Mouse (Mus musculus) intestine, embryonic 15.5 days (tissue): ENCODE data around the gene Blvra. TPM values are rescaled to one million over a fixed set of nuclear protein-coding genes. Genes with fewer than 3 reads are reported as not detected.

Experiments
- ATAC-seq: fragments of 200-750 bp; cut with Nextera tagmentation; 2 replicates; pipeline ENCODE4 v1.8.0; 2017; ENCODE audit warnings: moderate TSS enrichment, moderate library complexity
- H3K27ac ChIP-seq: fragments of 300-500 bp; sonication (generic); 2 replicates; pipeline ENCODE4 v1.5.1; 2015; ENCODE audit warnings: mild to moderate bottlenecking, inconsistent platforms
- H3K27me3 ChIP-seq: fragments of 300-500 bp; sonication (generic); replicated peaks from 2 replicates; pipeline ENCODE4 v1.6.1; 2015; ENCODE audit warnings: inconsistent platforms
- H3K36me3 ChIP-seq: fragments of 300-500 bp; sonication (generic); 2 replicates; pipeline ENCODE4 v1.6.1; 2015; ENCODE audit warnings: inconsistent platforms
- H3K4me1 ChIP-seq: fragments of 300-500 bp; sonication (generic); replicated peaks from 2 replicates; pipeline ENCODE4 v1.6.1; 2015; ENCODE audit warnings: inconsistent platforms
- H3K4me2 ChIP-seq: fragments of 300-500 bp; sonication (generic); replicated peaks from 2 replicates; pipeline ENCODE4 v1.6.1; 2015; ENCODE audit warnings: mild to moderate bottlenecking, inconsistent platforms
- H3K4me3 ChIP-seq: fragments of 300-500 bp; sonication (generic); replicated peaks from 2 replicates; pipeline ENCODE4 v1.5.1; 2015; ENCODE audit warnings: inconsistent platforms
- H3K9ac ChIP-seq: fragments of 300-500 bp; sonication (generic); 2 replicates; pipeline ENCODE4 v1.6.1; 2015; ENCODE audit warnings: inconsistent platforms
- H3K9me3 ChIP-seq: fragments of 300-500 bp; sonication (generic); 2 replicates; pipeline ENCODE4 v1.6.1; 2016; ENCODE audit warnings: inconsistent platforms
- WGBS: fragments of 180-500 bp; shearing (Covaris S2); methylation state at CpG from one replicate; pipeline ENCODE4 v1.1.7; 2015; 5-methylcytosine and 5-hydroxymethylcytosine counted together
- polyA plus RNA-seq: library from polyadenylated mRNA; unstranded; fragments of >200 nt; fragmentation: Nextera tagmentation; extraction: Ambion mirVana; gene quantifications from 2 replicates; pipeline ENCODE4 v1.2.1, GENCODE M21; 2015

Blvra gene
- polyA plus RNA-seq, 1 experiment from 2014 or later = 63.2 TPM

DNA sequence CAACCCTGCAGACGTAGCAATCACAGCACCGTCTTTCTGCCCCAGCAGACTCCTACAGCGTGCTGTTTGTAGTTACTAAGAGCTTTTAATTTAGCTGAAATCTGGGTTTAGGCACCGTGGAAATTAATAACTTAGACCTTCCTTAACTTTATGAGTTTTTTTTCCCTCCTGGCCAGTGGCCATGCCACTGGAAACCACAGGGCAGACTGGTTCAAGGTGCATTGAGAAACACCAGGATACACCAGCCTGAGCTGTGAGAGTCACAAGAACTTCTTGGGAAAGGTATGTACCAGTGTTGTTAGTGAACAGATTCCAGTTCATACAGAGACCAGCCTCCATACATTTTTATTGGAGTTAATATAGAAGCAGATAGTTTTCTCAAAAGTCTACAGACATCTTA lies 68.0 kb downstream of the Blvra start:
- Histone ChIP-seq H3K36me3 (peaks cover 15% of the 10 kb centered on the region; the same call in 1 of the 2 replicates), H3K4me2 (no peak overlapping the region), H3K4me1 (peaks cover 20% of the 10 kb centered on the region), H3K27ac (no peak overlapping the region), H3K9ac (no peak overlapping the region), H3K27me3 (no peaks in the 10 kb centered on the region), H3K9me3 (no peaks in the 10 kb centered on the region), H3K4me3 (no peak overlapping the region)
- 81% methylated on average over 4 of the region's 4 CpGs for WGBS
- ATAC-seq = no peak

DNA sequence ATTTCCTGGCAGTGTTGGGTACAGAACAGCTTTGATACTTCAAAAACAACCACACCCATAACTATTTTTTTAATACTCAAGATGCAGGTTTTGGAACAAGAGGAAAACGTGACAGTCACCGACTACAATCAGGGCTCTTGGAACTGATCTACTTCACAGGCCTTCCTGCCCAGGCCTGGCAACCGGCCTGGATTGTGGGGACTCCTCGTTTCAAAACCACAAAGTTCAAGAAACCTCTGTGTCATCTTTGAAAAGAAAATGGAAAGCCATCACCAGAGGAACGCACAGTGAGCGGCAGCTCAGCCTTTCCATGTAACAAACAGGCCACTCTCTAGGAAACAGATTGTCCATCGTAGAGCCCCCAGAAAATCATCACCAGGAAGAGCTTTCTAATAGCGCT lies 68.6 kb downstream of the Blvra start:
- Histone ChIP-seq H3K4me3 (no peak overlapping the region), H3K27ac (no peak overlapping the region), H3K9me3 (no peaks in the 10 kb centered on the region), H3K9ac (no peak overlapping the region), H3K4me2 (no peak overlapping the region), H3K27me3 (no peaks in the 10 kb centered on the region), H3K36me3 (peaks cover 15% of the 10 kb centered on the region; the same call in 1 of the 2 replicates), H3K4me1 (peaks cover 23% of the 10 kb centered on the region)
- no peak for ATAC-seq
- 93% methylated on average over 8 of the region's 8 CpGs for WGBS

DNA sequence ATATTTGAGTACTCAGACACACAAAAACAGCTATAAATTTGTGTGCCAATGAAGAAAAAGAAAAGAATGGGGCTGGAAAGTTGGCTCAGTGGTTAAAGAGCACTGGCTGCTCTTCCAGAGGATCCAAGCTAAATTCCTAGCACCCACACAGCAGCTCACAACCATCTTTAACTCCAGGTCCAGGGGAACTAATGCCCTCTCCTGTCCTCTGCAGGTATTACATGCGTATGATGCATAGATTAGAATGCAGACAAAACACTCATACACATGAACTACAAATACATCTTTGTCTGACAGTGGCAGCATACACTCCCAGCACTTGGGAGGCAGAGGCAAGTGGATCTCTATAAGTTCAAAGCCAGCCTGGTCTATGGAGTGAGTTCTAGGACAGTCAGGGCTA lies 69.1 kb downstream of the Blvra start:
- ATAC-seq = no peak

DNA sequence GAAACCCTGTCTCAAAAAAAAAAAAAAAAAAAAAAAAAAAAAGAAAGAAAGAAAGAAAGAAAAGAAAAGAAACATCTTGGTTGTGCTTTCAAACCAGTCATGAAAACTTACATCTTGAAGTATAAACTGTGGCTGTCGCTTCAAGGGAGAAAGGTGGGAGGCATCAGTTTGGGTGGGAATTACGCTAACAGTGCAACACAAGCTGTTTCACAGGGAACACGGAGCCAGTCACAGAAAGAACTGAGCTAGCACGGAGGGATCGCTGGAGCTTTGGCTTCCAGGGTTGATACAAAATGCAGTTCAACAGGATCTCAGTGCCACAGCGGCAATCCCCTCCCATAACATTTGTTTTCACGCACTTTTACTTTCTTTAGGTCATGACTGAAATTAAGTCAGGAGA lies 69.5 kb downstream of the Blvra start:
- peaks cover 23% of the 10 kb centered on the region for H3K4me1 ChIP-seq
- H3K4me2 ChIP-seq = no peak overlapping the region
- H3K4me3 ChIP-seq = no peak overlapping the region
- WGBS = 94% methylated on average over 7 of the region's 7 CpGs
- H3K9ac ChIP-seq = no peak overlapping the region
- no peak overlapping the region for H3K27ac ChIP-seq
- peaks cover 15% of the 10 kb centered on the region; the same call in 1 of the 2 replicates for H3K36me3 ChIP-seq
- ATAC-seq = no peak
- H3K9me3 ChIP-seq = no peaks in the 10 kb centered on the region
- H3K27me3 ChIP-seq = no peaks in the 10 kb centered on the region

More for the DNA sequence above, 69.1 kb downstream of the Blvra start:
- Histone ChIP-seq H3K4me2 (no peak overlapping the region), H3K4me3 (no peak overlapping the region), H3K36me3 (peaks cover 15% of the 10 kb centered on the region; the same call in 1 of the 2 replicates), H3K4me1 (peaks cover 23% of the 10 kb centered on the region), H3K27me3 (no peaks in the 10 kb centered on the region), H3K9ac (no peak overlapping the region), H3K9me3 (no peaks in the 10 kb centered on the region), H3K27ac (no peak overlapping the region)
- 100% methylated on average over 1 of the region's 1 CpGs for WGBS

DNA sequence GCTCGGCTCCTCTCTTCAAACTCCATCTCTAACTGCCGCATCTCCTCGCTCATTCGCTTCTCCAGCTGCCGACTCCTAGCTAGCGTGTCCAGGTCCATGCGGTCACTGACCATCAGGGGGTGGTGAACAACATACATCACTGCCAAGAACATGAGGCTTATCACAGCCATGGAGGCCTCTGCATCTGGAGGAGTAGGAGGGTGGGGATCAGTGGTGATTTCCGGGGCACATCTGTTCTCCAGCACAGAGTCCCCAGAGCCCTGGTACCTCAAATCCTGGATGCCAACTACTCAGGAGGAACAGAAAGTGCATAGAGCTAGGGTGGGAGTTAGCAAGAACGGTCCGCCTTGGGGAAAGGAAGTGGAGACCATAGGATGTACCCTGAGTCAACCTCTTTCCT lies 71.6 kb downstream of the Blvra start:
- Histone ChIP-seq H3K36me3 (peaks cover 15% of the 10 kb centered on the region; the same call in 1 of the 2 replicates), H3K27ac (no peak overlapping the region), H3K4me1 (peaks cover 20% of the 10 kb centered on the region), H3K4me2 (peak overlapping the region; percentile 66), H3K27me3 (no peaks in the 10 kb centered on the region), H3K9me3 (no peaks in the 10 kb centered on the region), H3K9ac (no peak overlapping the region), H3K4me3 (peak overlapping the region; percentile 56; the same call in 1 of the 2 replicates)
- no peak for ATAC-seq
- WGBS = 87% methylated on average over 10 of the region's 10 CpGs

DNA sequence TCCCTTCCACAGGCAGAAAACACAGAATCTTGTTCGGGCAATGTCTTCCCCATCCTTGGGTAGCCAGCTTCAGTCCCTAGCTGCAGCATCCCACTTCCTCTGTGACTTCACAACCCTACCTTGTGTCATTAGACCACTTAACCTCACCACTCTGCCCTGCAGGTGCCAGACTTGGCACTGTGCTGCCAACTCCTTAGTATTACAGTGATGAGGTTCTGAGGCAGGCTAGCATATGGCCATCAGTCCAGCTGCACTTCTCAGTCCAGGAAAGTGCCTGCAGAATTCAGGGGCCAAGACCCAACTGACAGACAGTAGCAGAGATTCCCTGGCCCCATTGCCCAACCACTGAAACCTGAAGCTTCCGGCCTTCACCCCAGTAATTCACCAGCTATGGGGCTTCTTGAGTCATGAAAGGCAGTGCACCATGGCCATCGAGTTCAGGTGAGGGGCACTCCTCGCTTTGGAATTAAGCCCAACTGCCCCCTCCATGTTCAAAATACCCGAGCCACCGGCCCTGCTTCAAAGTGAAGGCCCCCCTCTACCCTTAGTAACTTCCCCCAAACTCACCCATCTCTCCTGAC lies 72.2 kb downstream of the Blvra start:
- peak overlapping the region; percentile 63 for H3K9ac ChIP-seq
- peak; percentile 32 for ATAC-seq
- 13% methylated on average over 6 of the region's 6 CpGs for WGBS
- peak overlapping the region; percentile 56 for H3K4me3 ChIP-seq
- no peaks in the 10 kb centered on the region for H3K9me3 ChIP-seq
- H3K4me1 ChIP-seq = peaks cover 18% of the 10 kb centered on the region
- H3K36me3 ChIP-seq = peaks cover 15% of the 10 kb centered on the region; the same call in 1 of the 2 replicates
- H3K27ac ChIP-seq = no peak overlapping the region
- H3K4me2 ChIP-seq = peak overlapping the region; percentile 66
- H3K27me3 ChIP-seq = no peaks in the 10 kb centered on the region

DNA sequence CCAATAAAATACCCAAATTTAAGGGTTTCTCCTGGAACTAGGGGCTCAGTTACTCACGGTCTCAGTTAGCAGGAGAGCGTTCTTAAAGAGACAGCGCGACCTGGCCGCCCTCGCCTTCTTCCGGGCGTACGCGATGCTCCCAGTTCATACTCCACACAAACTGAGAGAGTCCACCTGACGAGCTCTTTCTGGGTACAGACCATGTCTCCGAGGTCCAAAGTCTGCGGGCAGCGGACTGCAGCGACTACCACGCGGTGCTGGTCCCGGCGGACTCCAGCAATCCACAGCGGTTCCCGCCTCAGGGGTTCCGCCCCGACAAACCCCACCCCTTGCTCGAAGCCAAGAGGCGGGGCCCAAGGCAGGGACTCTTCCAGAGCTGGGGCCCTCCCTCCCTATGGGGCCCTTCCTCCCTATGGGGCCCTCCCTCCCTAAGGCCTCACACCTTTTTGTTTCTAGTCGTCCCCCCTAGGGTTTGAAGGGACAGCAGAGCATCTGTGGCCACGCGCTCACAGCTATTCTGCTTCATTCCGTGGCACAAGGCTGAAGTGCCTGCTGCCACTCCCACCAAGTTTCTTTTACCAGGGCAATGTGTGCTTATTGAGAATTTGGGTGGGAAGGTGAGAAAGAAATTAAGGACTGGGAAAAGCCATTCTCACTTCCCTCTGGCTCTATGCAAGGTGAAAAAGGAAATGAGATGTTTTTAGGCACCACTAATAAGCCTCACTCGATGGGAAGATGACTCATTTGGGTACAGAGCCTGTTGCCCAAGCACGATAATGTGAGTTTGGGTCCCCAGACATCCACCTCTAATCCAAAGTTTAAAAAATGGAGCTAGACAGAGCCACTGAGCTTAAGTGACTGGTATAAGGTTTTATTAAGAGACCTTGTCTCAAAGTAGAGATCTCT lies 72.9 kb downstream of the Blvra start, which contains the start of gene Itpripl1:
Gene Itpripl1 (minus strand): TSS at position 285 of the 906 bp plus-strand sequence.
- peak within 1 kb of the TSS; percentile 63 for H3K9ac ChIP-seq
- H3K27me3 ChIP-seq = no peaks in the 10 kb centered on the region
- peak within 1 kb of the TSS; percentile 56 for H3K4me3 ChIP-seq
- H3K36me3 ChIP-seq = peaks cover 15% of the 10 kb centered on the region; the same call in 1 of the 2 replicates
- H3K9me3 ChIP-seq = no peaks in the 10 kb centered on the region
- H3K4me2 ChIP-seq = peak within 1 kb of the TSS; percentile 66
- H3K4me1 ChIP-seq = peaks cover 14% of the 10 kb centered on the region
- 3% methylated on average over 31 of the region's 31 CpGs for WGBS
- peak; percentile 99 for ATAC-seq
- peak within 1 kb of the TSS; percentile 11; the same call in 1 of the 2 replicates for H3K27ac ChIP-seq

DNA sequence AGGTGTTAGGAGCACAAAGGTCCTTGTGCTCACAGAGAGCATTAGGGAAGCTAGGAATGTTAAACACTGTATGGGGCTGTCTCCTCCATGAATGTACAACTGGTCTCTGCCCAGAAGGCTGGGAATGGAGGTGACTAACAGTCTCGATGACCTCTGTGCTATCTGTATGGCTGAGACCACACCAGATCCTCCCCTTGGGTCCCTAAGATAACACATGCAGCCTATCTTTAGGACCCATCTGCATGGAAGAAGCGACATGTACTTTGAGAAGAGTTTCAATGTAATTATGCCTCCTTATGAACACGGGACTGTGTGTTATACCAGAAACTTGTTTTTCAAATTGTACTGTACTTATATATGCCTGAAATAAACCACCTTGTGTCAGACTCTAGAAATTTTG lies 75.2 kb downstream of the Blvra start:
- Histone ChIP-seq H3K4me2 (no peak overlapping the region), H3K9ac (no peak overlapping the region), H3K4me3 (no peak overlapping the region), H3K9me3 (no peaks in the 10 kb centered on the region), H3K27me3 (no peaks in the 10 kb centered on the region), H3K27ac (no peak overlapping the region), H3K4me1 (peaks cover 14% of the 10 kb centered on the region), H3K36me3 (peaks cover 9% of the 10 kb centered on the region; the same call in 1 of the 2 replicates)
- ATAC-seq = no peak
- WGBS = 77% methylated on average over 3 of the region's 3 CpGs

Other genes starting within 250 kb of the Blvra start
- 43.2 and 46.3 TPM in 2 replicates for gene Trpm7, start 194.4 kb upstream of the Blvra start, polyA plus RNA-seq
- 53.4 and 53.7 TPM in 2 replicates for gene Sppl2a, start 137.4 kb upstream of the Blvra start, polyA plus RNA-seq
- gene Ap4e1, start 61.9 kb upstream of the Blvra start, polyA plus RNA-seq = 7.7 and 8.0 TPM in 2 replicates
- gene Ncaph, start 63.3 kb downstream of the Blvra start, polyA plus RNA-seq = 66.8 and 73.6 TPM in 2 replicates
- 25.2 and 27.1 TPM in 2 replicates for gene Itpripl1, start 72.8 kb downstream of the Blvra start, polyA plus RNA-seq
- gene 1810024B03Rik, start 137.6 kb downstream of the Blvra start, polyA plus RNA-seq = 1.8 and 2.0 TPM in 2 replicates
- 42.2 and 45.2 TPM in 2 replicates for gene Snrnp200, start 137.7 kb downstream of the Blvra start, polyA plus RNA-seq
- 60.2 and 60.9 TPM in 2 replicates for gene Ciao1, start 177.2 kb downstream of the Blvra start, polyA plus RNA-seq
- gene Tmem127, start 177.2 kb downstream of the Blvra start, polyA plus RNA-seq = 28.3 and 28.5 TPM in 2 replicates
- gene Stard7, start 199.6 kb downstream of the Blvra start, polyA plus RNA-seq = 89.1 and 89.5 TPM in 2 replicates